Mouse (Mus musculus): ENCODE measurements around the gene Mgmt.

The Mgmt gene

DNA sequence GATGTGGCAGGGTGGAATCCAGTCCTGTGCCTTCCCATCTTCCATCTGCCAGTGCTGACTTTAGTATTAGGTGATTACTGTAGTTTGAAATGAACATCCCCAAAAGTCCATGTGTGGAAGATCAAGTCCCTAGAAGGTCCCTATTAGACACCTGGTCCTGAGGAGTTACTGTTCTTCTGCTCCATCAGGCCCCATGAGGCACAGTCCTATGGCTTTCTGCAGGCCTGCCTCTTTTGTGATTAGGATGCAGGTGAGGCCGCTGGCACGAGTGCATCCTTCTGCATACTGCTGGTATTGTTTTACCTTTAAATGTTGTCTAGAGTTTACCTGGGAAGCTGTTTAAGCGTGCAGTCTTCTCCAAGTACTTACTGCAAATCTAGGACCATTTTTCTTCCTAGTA, 21.6 kb downstream of the Mgmt start:
- DNase-seq = no peak

DNA sequence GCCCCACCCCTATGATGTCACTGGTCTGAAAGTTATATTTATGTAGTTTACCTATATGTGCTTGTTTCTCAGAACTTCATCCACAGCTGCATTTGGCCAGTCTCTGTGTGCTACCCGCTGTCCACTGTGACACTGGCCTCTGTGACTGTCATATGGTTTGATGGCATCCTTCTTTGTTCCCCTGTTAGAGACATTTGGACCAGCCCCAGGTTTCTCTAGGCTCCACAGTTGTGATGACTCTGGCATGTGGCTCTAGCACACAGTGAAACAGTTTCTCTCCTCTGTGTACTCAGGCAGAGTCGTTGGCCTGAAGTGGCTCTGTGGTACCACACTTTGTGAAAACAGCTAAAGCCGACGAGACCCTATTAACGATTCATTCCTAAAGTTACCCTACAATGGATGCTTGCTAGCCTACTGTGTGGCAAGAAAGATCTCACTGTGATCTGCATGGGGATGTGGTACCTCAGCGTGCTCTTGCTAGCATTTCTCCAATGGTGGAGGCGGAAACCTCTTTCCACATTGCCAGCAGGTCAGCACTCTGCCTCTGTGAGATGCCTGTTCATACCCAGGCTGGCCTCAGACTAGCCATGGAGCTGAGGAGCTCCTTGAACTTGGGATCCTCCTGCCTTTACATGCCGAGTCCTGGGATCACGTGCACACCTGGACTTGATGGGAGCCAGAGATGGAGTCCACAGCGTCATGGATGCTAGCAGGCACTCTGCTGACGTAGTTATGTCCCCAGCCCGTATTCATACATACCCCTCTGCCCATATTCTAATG, 26.8 kb downstream of the Mgmt start:
- no peak for DNase-seq

DNA sequence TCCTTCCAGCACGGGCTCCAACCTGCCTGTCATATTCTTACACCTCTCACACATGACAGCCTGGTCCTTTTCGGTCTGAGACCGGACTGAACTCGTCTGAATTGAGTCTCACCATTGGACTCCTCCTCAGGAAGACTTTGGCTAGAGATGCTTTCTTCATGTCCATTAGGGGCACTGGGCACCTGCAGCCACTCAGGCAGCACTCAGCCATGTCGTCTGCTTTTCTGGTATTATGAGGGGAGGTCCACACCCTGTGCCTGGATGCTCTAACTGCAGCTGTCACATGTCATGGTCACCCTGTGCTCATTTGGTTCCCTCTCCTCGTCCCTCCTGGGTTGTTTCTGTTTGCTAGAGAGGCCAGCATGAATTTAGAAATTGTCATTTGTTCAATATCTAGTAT, 27.8 kb downstream of the Mgmt start:
- DNase-seq = no peak

DNA sequence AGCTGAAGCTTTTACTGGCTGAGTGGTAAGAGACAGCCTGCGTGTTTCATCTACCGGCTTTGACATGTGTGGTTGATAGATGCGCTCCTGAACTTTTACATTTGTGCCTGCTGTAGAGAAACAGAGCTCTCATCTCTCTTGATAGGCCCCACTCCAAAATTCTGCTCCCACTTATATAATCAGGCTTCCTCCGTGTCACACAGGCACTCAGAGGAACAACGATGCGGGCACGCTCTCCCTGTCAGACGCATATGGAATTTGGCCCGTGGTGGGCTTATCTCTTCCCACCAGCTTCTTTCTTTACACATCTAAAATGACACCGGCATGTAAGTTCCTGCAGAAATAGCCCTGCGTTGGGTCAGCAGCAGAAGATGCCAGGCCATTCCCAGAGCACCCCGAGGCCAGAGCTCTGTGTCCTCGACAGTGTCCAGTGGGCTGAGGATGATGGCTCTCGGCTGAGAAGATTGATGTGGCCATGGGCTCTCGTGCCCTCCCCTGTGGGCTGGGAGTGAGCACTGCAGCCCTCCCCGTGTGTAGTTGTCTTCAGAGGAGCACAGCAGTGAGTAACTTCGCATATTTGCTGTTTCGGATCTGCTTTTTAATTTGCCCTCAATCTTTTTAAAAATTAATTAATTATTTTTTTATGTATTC, 30.3 kb downstream of the Mgmt start:
- DNase-seq = no peak

DNA sequence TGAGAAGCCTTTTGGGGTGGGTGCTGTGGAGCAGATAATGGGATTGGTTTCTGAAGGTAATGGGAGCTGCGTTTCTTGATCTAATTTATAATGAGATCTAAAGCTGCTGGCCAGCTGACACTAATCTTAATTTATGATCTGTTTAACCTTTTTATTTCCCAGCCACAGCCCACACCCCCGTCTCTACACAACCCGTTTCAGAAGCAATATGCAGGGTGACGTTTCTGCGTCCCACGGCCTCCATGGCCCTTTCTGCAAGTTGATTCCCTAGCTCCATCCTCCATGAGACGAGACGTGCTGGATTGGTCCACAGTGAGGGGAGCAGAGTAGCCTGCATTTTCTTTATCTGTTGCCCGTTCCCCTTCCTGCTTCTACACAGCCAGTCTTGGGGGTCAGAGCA, 31.8 kb downstream of the Mgmt start:
- DNase-seq = no peak

DNA sequence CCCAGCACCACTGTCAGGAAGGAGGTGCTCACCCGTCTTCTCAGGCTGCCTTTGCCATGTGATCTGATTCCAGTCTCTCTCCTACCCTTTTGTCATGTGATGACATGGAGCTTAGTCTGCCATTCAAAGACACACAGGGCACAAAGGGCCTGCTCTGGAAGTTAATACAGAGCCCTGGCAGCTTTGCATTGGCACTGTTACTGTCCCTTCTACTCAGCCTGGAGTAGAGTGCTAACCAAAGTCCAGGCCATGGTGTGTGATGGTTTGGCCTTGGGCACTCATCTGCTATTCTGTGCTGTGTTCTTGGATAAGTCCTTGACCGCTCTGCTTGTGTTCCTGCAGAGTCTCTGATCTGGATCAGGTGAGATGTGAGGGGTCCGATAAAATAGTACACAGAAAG, 36.0 kb downstream of the Mgmt start:
- DNase-seq = no peak

DNA sequence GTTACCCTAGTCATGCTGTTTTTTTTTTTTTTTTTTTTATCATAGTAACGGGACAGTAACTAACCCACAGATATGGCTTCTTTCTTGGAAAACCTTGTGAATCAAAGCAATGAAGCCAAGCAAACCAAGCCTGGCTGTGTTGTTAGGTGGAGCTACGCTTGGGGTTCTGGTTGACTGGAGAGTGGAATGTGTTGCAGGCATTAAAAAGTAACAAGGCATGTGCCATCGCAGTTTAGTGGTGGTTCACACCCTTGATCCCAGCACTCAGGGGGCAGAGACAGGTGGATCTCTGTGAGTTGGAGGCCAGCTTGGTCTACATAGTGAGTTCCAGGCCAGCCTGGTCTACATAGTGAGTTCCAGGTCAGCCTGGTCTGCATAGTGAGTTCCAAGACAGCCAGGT, 39.0 kb downstream of the Mgmt start:
- no peak for DNase-seq

DNA sequence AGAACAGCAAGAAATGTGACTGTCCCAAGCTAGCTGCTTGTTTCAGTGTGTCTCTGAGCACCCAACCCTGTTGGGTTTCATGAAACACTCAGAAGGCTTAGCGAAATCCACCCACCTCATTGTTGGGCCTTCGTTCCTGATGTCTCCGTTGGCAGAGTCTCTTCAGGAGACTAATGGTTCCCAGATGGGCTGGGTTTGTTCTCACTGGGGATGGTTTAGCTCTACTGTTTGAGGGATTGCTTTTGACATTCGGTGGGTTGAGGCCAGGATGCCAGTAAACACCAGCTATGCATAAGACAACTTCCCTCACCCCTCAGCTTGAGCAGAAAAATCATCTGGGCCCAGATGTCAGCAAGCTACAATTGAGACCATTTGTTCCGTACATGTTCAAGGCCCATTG, 39.9 kb downstream of the Mgmt start:
- no peak for DNase-seq

DNA sequence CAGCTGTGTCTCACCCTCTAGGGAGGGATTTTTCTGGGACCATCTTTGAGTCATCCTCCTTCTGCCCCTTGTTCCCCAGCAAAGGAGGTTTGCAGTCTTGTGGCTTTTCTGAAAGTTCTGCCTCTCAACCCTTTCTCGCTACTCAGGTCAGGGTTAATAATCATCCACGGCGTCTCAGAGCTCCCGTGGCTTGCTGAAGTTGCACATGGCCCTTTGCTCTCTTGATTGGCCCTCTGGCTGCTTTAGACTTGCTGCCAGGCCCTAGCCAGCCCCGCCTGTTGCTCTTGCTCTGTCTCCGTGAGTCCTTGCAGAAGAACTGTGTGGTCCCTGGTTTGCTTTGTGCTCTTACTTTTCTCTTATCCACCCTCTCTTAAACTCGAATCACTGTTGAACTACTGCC, 40.4 kb downstream of the Mgmt start:
- no peak for DNase-seq

DNA sequence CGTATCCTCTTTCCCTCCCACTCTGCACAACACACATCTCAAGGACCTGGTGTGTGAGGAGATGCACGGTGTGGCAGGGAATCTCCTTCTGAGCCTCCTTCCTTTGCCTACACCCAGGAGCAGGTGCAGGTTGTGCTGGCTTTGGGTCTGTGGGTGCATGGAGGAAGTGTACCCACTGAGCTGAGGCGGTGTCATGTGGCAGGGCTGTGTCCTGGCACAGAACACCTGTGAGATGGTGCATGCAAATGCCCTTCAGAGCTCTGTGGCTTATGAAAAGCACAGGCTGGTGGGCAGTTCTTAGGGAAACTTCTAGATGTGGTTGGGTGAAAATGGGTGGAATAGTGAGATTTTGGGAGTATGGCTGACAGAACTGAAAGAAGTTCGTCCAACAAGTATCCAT, 44.0 kb downstream of the Mgmt start:
- no peak for DNase-seq

DNA sequence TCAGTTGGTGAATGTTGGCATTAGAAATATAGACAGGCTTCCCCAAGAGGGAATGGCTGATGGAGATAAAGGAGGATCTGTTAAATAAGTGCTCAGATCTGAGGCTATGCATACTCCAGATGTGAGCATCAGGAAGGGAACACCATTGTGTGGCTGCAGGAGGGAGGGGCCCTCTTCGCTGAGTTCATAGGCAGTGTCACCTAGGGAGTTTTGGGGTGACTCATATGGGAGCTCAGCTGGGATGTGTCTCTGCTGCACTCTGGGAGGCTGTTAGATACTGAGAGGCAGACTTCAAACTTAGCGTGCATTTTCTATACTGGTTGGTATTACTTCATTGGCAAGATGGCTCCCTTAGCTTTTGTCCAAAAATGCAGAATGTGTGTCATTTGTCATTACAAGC, 48.0 kb downstream of the Mgmt start:
- DNase-seq = no peak

DNA sequence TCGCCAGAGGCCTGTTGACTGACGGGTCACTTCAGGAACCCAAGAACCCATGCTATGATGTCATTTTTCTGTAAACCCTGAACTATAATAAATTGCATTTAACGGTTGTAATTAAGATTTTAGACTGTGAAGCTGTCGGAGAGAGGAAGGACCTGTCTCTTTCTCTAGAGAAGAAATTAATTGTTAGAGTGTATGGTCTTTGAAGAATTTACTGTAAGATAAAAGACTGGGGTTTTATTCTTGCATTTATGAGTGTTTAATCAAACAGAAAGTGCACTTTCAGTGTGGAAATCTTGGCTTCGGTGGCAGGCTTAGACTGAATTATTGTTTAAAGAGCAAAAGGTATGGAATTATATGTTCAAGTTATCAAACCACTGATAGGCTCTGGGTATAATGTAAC, 49.5 kb downstream of the Mgmt start:
- DNase-seq = no peak

DNA sequence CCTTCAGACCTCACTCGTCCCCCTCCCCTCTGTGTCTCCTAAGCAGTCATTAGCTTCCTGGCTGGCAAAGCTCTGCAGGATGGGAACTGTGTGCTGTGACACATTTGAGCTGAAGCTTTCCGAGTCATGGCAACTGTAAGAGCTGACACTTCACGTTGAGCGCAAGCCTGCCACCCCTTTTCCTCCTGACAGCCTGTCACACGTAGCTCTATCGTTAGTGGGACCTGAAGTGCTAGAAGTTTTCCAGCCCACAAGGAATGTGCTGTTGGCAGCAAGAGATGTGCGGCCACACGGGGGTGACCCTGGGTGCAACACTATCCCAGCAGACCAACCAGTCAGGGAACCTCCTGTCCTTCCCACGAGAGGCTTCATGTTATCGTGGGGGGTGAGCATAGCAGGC, 51.3 kb downstream of the Mgmt start:
- no peak for DNase-seq

DNA sequence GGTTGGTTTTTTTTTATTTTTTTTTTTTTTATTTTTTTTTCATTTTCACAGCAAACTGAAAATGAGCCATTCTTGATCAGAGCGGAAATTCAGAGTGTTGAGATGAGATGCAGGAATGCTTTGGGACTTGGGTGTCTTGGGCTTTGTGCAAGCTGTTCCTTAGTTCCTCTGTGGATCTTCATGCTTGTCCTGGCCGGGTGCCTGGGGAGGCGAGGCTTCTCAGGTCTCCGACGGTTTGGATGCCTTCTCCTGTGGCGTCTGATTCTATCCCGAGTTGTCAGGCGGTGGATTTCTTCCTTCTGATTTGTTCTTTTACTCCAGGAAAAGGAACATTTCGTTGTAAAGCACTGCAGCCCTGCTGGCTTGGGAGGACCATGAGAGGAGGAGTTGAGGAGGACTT, 51.7 kb downstream of the Mgmt start:
- DNase-seq = peak; percentile 2

DNA sequence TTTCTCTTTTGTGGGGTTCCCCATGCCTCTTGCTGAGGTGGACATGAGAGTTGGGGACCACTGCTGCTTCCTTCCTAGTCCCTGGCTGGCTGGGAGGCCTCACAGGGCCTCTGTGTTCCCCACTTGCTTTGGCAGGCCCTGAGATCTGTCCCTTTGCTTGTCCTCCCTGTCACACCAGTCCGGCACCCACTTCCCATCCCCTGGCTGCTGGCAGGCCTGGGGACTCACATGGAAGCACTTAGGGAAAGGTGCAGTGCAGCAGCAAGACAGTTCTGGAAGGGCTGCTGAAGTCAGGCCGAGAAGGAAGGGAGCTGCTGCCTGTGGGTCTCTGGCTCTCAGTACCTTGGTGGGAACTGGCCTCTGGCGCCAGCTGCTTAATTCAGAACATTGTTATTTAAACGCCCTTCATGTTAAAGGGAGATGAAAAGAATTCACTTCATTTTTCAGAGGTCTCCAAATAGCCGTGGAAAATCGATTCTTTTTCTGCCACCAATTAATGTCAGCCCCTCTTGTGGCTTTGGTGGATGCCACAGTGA, 53.9 kb downstream of the Mgmt start:
- DNase-seq = no peak

DNA sequence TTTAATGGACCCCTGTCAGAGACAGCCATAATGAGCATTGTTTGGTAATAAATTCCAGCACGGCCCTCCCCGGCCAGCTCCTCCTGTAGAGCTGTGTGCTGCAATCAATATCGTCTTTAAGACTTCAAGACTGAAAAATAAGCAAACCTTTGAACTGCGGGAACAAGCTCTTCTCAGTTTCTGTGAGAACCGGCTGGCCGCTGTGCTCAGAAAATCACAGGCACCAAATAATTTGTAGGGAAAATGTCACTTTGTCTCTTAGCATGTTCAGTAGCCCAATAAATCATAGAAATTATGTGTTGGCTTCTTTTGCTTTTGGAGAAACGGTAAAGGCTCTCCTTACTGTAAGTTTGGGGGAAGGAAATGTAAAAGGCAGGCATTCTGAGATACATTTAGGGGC, 58.2 kb downstream of the Mgmt start:
- DNase-seq = no peak

DNA sequence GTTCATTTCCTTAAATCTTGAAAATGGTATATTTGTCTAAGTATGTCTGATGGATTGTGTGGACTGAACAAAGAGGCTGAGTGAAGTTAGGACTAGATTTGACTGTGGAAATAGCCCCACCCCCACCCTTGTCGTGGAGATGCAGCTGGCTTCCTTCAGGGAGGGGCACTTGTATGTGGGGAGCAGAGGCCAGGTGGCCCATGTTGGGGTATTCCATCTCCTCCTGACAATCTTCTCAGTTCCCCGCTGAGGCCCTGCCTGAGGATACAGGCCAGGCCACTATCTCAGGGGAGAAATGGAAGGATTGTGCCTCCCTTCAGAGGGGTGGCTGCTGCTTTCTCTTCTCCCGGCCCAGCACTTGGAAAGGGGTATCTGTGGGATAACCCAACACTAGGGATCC, 58.8 kb downstream of the Mgmt start:
- no peak for DNase-seq

DNA sequence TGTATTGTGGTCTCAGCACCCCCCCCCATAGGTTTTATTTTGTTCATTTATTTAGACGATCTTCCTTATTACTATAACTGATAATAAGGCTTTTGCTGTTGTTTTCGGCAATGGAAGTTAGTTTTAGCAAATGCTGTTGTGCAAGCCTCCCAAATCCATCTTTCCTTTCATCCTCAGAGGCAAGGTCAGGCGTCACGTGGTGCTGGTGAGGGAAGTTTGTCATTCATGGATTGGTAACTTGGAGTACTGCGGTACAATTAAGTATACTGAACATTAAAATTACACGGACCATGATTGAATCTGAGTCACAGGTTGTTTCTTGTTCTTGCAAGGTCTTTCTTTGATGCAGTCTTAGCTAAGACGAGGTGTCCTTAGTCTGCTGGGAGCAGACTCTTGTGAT, 77.9 kb downstream of the Mgmt start:
- DNase-seq = no peak

DNA sequence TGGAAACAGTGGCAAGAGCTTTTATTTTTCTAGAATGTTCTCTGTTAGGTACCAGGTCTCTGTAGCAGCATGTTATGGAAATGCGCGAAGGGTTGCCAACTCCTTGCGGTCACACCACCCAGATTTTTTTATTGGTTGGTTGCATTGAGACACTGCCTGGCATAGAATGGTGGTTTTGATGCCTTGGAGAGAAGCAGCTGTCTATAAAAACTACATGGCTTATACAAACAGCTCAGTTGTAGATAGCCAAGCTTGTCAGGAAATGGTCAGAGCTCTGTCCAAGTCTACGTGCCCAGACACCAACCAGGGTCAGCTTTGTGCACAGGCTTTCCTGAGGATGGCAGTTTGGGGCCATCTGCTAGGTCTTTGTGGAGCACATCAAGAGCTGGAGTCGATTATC, 80.6 kb downstream of the Mgmt start:
- DNase-seq = no peak

DNA sequence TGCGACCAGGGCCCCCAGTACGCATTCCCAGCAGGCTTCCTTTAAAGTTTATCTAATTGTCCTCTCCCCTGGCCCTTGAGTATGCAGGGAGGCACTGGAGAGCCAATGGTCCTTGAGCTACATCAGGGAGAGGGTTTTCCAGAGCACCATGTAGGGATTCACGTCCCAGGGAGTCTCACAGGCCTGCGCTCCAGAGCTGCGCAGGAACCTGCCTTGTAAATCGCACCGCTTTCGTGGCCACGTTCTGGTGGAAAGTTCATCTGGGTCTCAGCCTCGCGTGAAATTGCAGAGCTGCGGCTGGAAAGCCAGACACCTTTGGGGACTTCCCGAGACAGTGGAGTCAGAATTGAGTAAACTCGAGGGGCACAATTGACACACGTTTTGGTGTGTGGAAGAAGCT, 103.0 kb downstream of the Mgmt start:
- DNase-seq = no peak

DNA sequence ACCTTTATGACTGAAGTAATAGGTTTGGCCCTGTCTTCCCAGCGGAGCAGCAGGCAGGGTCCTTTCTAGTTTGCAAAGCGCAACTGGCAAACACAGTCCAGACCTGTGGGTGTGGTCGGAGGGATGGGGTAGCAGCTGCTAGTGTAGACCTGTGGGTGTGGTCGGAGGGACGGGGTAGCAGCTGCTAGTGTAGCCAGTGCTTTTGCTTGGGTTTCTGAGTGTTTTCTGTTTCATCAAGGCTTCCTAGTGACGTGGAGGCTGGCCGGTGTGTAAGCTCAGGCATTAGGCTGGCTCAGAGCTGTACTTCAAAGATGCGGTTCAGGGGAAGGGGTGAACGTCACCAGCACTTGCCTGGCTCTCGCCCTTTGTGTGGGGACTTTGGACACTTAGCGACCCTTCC, 106.3 kb downstream of the Mgmt start:
- no peak for DNase-seq

DNA sequence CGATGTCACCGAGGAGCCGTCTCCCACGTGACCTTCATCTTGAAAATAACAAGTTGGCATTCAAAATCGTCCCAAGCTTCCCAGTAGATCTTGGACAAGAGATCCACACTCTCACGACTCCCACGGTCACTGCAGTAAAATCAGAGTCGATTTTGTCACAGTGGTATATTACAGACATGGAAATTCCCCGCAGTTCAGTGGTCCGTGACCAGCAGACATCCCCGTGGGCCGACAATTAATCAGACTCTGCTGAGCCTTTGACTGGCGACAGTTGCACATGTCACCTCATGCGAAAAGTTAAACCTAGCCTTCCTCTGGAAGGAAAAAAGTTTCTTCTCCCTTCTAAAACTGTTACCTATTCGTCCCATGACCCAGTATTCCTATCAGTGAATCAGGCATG, 106.8 kb downstream of the Mgmt start:
- no peak for DNase-seq

DNA sequence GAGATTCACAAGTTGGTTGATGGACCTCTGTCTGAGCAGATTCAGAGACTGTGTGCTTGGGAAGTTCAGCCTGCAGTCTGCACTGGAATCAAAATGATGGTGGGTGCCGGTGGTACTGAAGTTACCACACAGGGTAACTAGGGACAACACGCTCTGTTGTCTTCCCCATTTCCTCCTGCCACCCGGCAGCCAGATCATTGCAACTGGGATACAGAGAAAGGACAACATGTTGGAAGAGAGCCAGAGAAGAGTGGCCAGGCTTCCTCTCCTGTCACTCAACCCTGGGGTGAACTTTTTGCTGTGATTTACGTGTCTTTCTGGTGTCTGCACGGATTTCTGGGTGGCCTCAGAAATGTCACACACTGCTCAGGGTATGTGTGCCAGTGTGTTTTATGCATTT, 107.4 kb downstream of the Mgmt start:
- DNase-seq = no peak

DNA sequence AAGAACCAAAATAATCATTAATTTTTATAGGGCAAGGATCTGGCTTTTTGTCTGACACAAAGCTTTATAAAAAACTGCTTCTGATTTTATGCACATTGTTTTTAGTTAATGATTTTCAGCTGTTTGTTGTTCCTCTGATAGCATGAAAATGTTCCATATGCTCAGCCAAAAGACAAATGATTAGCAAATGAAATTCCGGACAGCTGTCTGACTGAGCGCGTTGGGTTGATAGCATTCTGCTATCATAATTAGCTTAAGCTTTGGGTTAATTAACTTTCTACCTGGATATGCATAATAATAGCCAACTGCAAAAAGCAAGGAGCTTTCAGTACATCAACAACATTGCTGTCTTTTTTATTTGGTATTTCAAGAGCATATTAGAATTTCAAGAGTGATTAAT, 108.0 kb downstream of the Mgmt start:
- no peak for DNase-seq

DNA sequence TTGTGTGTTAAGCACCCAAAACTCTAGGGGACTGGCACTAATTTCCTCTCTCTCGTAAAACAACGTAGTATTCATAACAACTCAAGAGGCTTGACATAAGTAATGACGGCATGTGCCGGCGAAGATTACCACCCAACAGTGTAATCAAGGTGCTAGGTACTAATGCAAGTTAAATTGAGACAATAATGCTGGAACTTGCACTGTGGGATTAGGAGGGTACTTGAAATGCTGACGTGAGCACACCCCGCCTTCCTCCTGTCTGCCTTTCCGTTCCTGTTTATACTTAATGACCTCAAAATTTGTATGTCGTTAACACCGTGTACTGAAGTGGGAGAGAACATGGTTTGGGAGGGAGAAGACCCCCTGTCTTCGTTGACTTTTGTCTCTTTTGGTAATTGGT, 110.9 kb downstream of the Mgmt start:
- DNase-seq = no peak

All from layer of hippocampus, adult 9-11 months (tissue).